Comparison of ENCODE assay signal across 35 mouse cellular contexts in genomic region chr2:154326852-154327251, GRCm38 (mm10). TPM values are rescaled to one million over a fixed set of nuclear protein-coding genes. Genes with fewer than 3 reads are reported as not detected.
DNase-seq lines count a peak whose midpoint lies in the region; ATAC-seq and TF ChIP-seq lines count a peak whose summit lies in the region.
"Had no signal": no experiment of that assay in that cellular context is flagged by ENCODE, and none has a peak within 500 bp of the region (broad histone marks: within the 10 kb centered on the region; RNA-seq: fewer than 3 reads in every experiment).

No protein-coding gene starts in this region.

- TF ChIP-seq POLR2A in cerebellum, adult 2 months (IDR thresholded peaks at IDR 0.05; ENCODE audit: borderline replicate concordance, insufficient read depth, low read length): no peak

- no peak overlapping the region for H3K4me2 ChIP-seq in heart, embryonic 11.5 days
- no peak overlapping the region for H3K4me2 ChIP-seq in heart, embryonic 12.5 days
- peak overlapping the region; percentile 35; the same call in 1 of the 2 replicates for H3K4me2 ChIP-seq in liver, embryonic 15.5 days
- no peak overlapping the region for H3K4me2 ChIP-seq in hindbrain, postnatal 0 days (ENCODE audit: low read depth, low read length)
- no peak overlapping the region for H3K4me2 ChIP-seq in midbrain, embryonic 13.5 days (replicated peaks)
- H3K4me2 ChIP-seq: embryonic facial prominence, embryonic 15.5 days; heart, embryonic 15.5 days; hindbrain, embryonic 13.5 days; limb, embryonic 12.5 days had no signal

- no peaks in the 10 kb centered on the region for H3K36me3 ChIP-seq in heart, embryonic 11.5 days (ENCODE audit: control insufficient read depth, insufficient read depth, low read length)
- no peaks in the 10 kb centered on the region for H3K36me3 ChIP-seq in heart, embryonic 12.5 days
- H3K36me3 ChIP-seq in liver, embryonic 15.5 days (replicated peaks): no peaks in the 10 kb centered on the region
- H3K36me3 ChIP-seq in hindbrain, postnatal 0 days (ENCODE audit: insufficient read depth, low read length): no peaks in the 10 kb centered on the region
- H3K36me3 ChIP-seq in midbrain, embryonic 13.5 days: no peaks in the 10 kb centered on the region
- H3K36me3 ChIP-seq: embryonic facial prominence, embryonic 15.5 days; forebrain, embryonic 10.5 days; heart, embryonic 15.5 days; hindbrain, embryonic 13.5 days; limb, embryonic 12.5 days had no signal

- 70% methylated on average over 3 of the region's 3 CpGs for WGBS in heart, embryonic 11.5 days (ENCODE audit: insufficient replicate concordance)
- WGBS in heart, embryonic 12.5 days: 79% methylated on average over 3 of the region's 3 CpGs
- WGBS in liver, embryonic 15.5 days (ENCODE audit: insufficient replicate concordance): 37% methylated on average over 3 of the region's 3 CpGs
- WGBS in cerebellum, adult 2 months: 83% methylated on average over 3 of the region's 3 CpGs
- 86% methylated on average over 3 of the region's 3 CpGs for WGBS in hindbrain, postnatal 0 days
- WGBS in midbrain, embryonic 13.5 days: 78% methylated on average over 3 of the region's 3 CpGs

- no peak overlapping the region for H3K27ac ChIP-seq in heart, embryonic 11.5 days (ENCODE audit: low read depth, low read length)
- H3K27ac ChIP-seq in heart, embryonic 12.5 days (ENCODE audit: poor library complexity, severe bottlenecking): no peak overlapping the region
- peak overlapping the region; percentile 35; the same call in 1 of the 2 replicates for H3K27ac ChIP-seq in liver, embryonic 15.5 days (replicated peaks)
- H3K27ac ChIP-seq in cerebellum, adult 2 months (ENCODE audit: insufficient read depth, low read length): no peak overlapping the region
- no peak overlapping the region for H3K27ac ChIP-seq in hindbrain, postnatal 0 days
- H3K27ac ChIP-seq in midbrain, embryonic 13.5 days: no peak overlapping the region
- H3K27ac ChIP-seq: embryonic facial prominence, embryonic 15.5 days; forebrain, embryonic 10.5 days; heart, adult 2 months; heart, embryonic 15.5 days; hindbrain, embryonic 13.5 days; limb, embryonic 12.5 days had no signal

- H3K9me3 ChIP-seq in heart, embryonic 11.5 days (replicated peaks; ENCODE audit: control insufficient read depth, low read length): no peaks in the 10 kb centered on the region
- H3K9me3 ChIP-seq in heart, embryonic 12.5 days (replicated peaks): 0 out of 2 replicates have a peak, but pooled peaks cover 4% of the 10 kb centered on the region
- H3K9me3 ChIP-seq in liver, embryonic 15.5 days (replicated peaks): no peaks in the 10 kb centered on the region
- H3K9me3 ChIP-seq in hindbrain, postnatal 0 days (ENCODE audit: low read length): no peaks in the 10 kb centered on the region
- no peaks in the 10 kb centered on the region for H3K9me3 ChIP-seq in midbrain, embryonic 13.5 days
- H3K9me3 ChIP-seq: embryonic facial prominence, embryonic 15.5 days; forebrain, embryonic 10.5 days; heart, embryonic 15.5 days; limb, embryonic 12.5 days had no signal

- no peaks in the 10 kb centered on the region for H3K27me3 ChIP-seq in heart, embryonic 11.5 days (ENCODE audit: control insufficient read depth, insufficient read depth, low read length)
- no peaks in the 10 kb centered on the region for H3K27me3 ChIP-seq in heart, embryonic 12.5 days (replicated peaks)
- H3K27me3 ChIP-seq in liver, embryonic 15.5 days: no peaks in the 10 kb centered on the region
- no peaks in the 10 kb centered on the region for H3K27me3 ChIP-seq in cerebellum, adult 2 months (ENCODE audit: control insufficient read depth, insufficient read depth, low read length)
- no peaks in the 10 kb centered on the region for H3K27me3 ChIP-seq in hindbrain, postnatal 0 days (ENCODE audit: insufficient read depth, low read length)
- H3K27me3 ChIP-seq in midbrain, embryonic 13.5 days: no peaks in the 10 kb centered on the region
- H3K27me3 ChIP-seq: embryonic facial prominence, embryonic 15.5 days; heart, embryonic 15.5 days; hindbrain, embryonic 13.5 days; limb, embryonic 12.5 days had no signal

- no peak for TF ChIP-seq CTCF in cerebellum, adult 2 months (IDR thresholded peaks at IDR 0.05; ENCODE audit: borderline replicate concordance, insufficient read depth, low read depth, low read length)
- TF ChIP-seq CTCF in hindbrain, postnatal 0 days (IDR thresholded peaks at IDR 0.05; ENCODE audit: low read depth): no peak

- no peak overlapping the region for H3K9ac ChIP-seq in heart, embryonic 11.5 days (ENCODE audit: low read depth, low read length)
- no peak overlapping the region for H3K9ac ChIP-seq in heart, embryonic 12.5 days
- no peak overlapping the region for H3K9ac ChIP-seq in liver, embryonic 15.5 days
- no peak overlapping the region for H3K9ac ChIP-seq in hindbrain, postnatal 0 days (replicated peaks; ENCODE audit: low read length)
- no peak overlapping the region for H3K9ac ChIP-seq in midbrain, embryonic 13.5 days (replicated peaks)
- H3K9ac ChIP-seq: embryonic facial prominence, embryonic 15.5 days; forebrain, postnatal 0 days; heart, embryonic 15.5 days; hindbrain, embryonic 13.5 days; limb, embryonic 12.5 days had no signal

- no peak overlapping the region for H3K4me3 ChIP-seq in heart, embryonic 11.5 days (ENCODE audit: low read depth, low read length)
- H3K4me3 ChIP-seq in heart, embryonic 12.5 days: no peak overlapping the region
- no peak overlapping the region for H3K4me3 ChIP-seq in liver, embryonic 15.5 days (replicated peaks)
- H3K4me3 ChIP-seq in cerebellum, adult 2 months (replicated peaks; ENCODE audit: insufficient read depth, low read depth, low read length): no peak overlapping the region
- H3K4me3 ChIP-seq in hindbrain, postnatal 0 days (ENCODE audit: low read length): no peak overlapping the region
- H3K4me3 ChIP-seq in midbrain, embryonic 13.5 days (replicated peaks): no peak overlapping the region
- H3K4me3 ChIP-seq: embryonic facial prominence, embryonic 15.5 days; forebrain, embryonic 10.5 days; heart, adult 2 months; heart, embryonic 15.5 days; hindbrain, embryonic 13.5 days; limb, embryonic 12.5 days had no signal

- no peaks in the 10 kb centered on the region for H3K4me1 ChIP-seq in heart, embryonic 11.5 days (ENCODE audit: control insufficient read depth, insufficient read depth, low read length)
- H3K4me1 ChIP-seq in heart, embryonic 12.5 days (replicated peaks): no peaks in the 10 kb centered on the region
- peaks cover 18% of the 10 kb centered on the region for H3K4me1 ChIP-seq in liver, embryonic 15.5 days (replicated peaks)
- no peaks in the 10 kb centered on the region for H3K4me1 ChIP-seq in cerebellum, adult 2 months (ENCODE audit: control insufficient read depth, insufficient read depth, low read length)
- no peaks in the 10 kb centered on the region for H3K4me1 ChIP-seq in hindbrain, postnatal 0 days (ENCODE audit: insufficient read depth, low read length)
- no peaks in the 10 kb centered on the region for H3K4me1 ChIP-seq in midbrain, embryonic 13.5 days (replicated peaks)
- H3K4me1 ChIP-seq: embryonic facial prominence, embryonic 15.5 days; forebrain, embryonic 10.5 days; heart, embryonic 15.5 days; hindbrain, embryonic 13.5 days; limb, embryonic 12.5 days had no signal

- ATAC-seq in heart, embryonic 11.5 days (replicated peaks; ENCODE audit: insufficient number of reproducible peaks, low FRiP score, low TSS enrichment): 0 out of 2 replicates have a peak, but pooled peaks have one; percentile 26
- ATAC-seq in heart, embryonic 12.5 days (ENCODE audit: insufficient number of reproducible peaks, low FRiP score): no peak
- ATAC-seq in erythroid progenitor cell, adult 5-6 weeks (replicated peaks; ENCODE audit: low FRiP score, poor library complexity, severe bottlenecking): peak; percentile 70
- peak; percentile 83 for ATAC-seq in liver, embryonic 15.5 days (ENCODE audit: insufficient read depth)
- ATAC-seq in hindbrain, postnatal 0 days: no peak
- ATAC-seq in midbrain, embryonic 13.5 days: no peak
- ATAC-seq: forebrain, postnatal 0 days; inflammation-experienced regulatory T-cells, adult 6 months had no signal

- no peak for DNase-seq in kidney, postnatal 14 days
- no peak for DNase-seq in cerebellum, adult 2 months
- DNase-seq in hindbrain, postnatal 0 days (ENCODE audit: low spot score): no peak
- DNase-seq: adrenal gland, postnatal 25 days; cerebellum, adult 9-10 months; forebrain, postnatal 0 days; gastrocnemius, postnatal 25 days; heart, adult 2 months; heart, postnatal 36 days; kidney, adult 18-20 months; layer of hippocampus, postnatal 36 days; lung, adult 2 months; lung, postnatal 14 days; midbrain, embryonic 14.5 days; retina, postnatal 1 day; right cerebral cortex, postnatal 25 days; thymus, postnatal 36 days had no signal

RNA-seq across cellular contexts. Expression of gene Bpifb9b, which starts 19.8 kb away (rescaled TPM):
- polyA plus RNA-seq in heart, embryonic 11.5 days (2014; fragmentation: Nextera tagmentation; extraction: Ambion mirVana): not detected in 2 replicates
- polyA plus RNA-seq in heart, embryonic 12.5 days (2016; fragmentation: Nextera tagmentation; extraction: Ambion mirVana): not detected in 2 replicates
- total RNA-seq in erythroid progenitor cell, adult 5-6 weeks (2015; ENCODE audit: low replicate concordance): not detected in 2 replicates
- not detected in 2 replicates for total RNA-seq in erythroid progenitor cell, adult 5-6 weeks (2017; ENCODE audit: low replicate concordance)
- not detected in 2 replicates for polyA plus RNA-seq in liver, embryonic 15.5 days (2015; fragmentation: Nextera tagmentation; extraction: Ambion mirVana)
- not detected in 2 replicates for polyA plus RNA-seq in cerebellum, adult 2 months (2012; rRNA removed)
- 0.11 and 0.68 TPM in 2 replicates for total RNA-seq in hindbrain, postnatal 0 days (2014; rRNA removed)
- polyA plus RNA-seq in hindbrain, postnatal 0 days (2015; fragmentation: Nextera tagmentation; extraction: Ambion mirVana): 0.16 and 0.29 TPM in 2 replicates
- polyA plus RNA-seq in midbrain, embryonic 13.5 days (2015; fragmentation: Nextera tagmentation; extraction: Ambion mirVana): not detected in 2 replicates
- total RNA-seq: adrenal gland, postnatal 25 days; forebrain, postnatal 0 days; gastrocnemius, postnatal 25 days; heart, adult 2 months; heart, postnatal 36 days; layer of hippocampus, postnatal 36 days; left cerebral cortex, postnatal 10 days; megakaryocyte, adult 5-6 weeks had no signal
- polyA plus RNA-seq: forebrain, embryonic 10.5 days; forebrain, postnatal 0 days; heart, adult 2 months; heart, embryonic 15.5 days; hindbrain, embryonic 13.5 days; inflammation-experienced regulatory T-cells, adult 6 months; kidney, embryonic 16.5 days; large intestine, adult 2 months; limb, embryonic 12.5 days; lung, adult 2 months; midbrain, embryonic 14.5 days; neural tube, embryonic 11.5 days; spleen, adult 2 months; stomach, embryonic 14.5 days had no signal

RNA-seq across cellular contexts. Expression of gene Cdk5rap1, which starts 46.0 kb away (rescaled TPM):
- polyA plus RNA-seq in heart, embryonic 11.5 days (2014; fragmentation: Nextera tagmentation; extraction: Ambion mirVana): 14.1 and 18.3 TPM in 2 replicates
- polyA plus RNA-seq in heart, embryonic 12.5 days (2016; fragmentation: Nextera tagmentation; extraction: Ambion mirVana): 13.6 and 15.4 TPM in 2 replicates
- 10.1 and 12.3 TPM in 2 replicates for total RNA-seq in erythroid progenitor cell, adult 5-6 weeks (2015; ENCODE audit: low replicate concordance)
- total RNA-seq in erythroid progenitor cell, adult 5-6 weeks (2017; ENCODE audit: low replicate concordance): 8.2 and 28.1 TPM in 2 replicates
- polyA plus RNA-seq in liver, embryonic 15.5 days (2015; fragmentation: Nextera tagmentation; extraction: Ambion mirVana): 12.6 and 12.8 TPM in 2 replicates
- polyA plus RNA-seq in cerebellum, adult 2 months (2012; rRNA removed): 19.2 and 21.7 TPM in 2 replicates
- total RNA-seq in hindbrain, postnatal 0 days (2014; rRNA removed): 9.6 and 13.2 TPM in 2 replicates
- polyA plus RNA-seq in hindbrain, postnatal 0 days (2015; fragmentation: Nextera tagmentation; extraction: Ambion mirVana): 5.0 and 6.6 TPM in 2 replicates
- 15.2 and 15.4 TPM in 2 replicates for polyA plus RNA-seq in midbrain, embryonic 13.5 days (2015; fragmentation: Nextera tagmentation; extraction: Ambion mirVana)

Comparison
In these comparisons a context has a peak if more than half of its experiments do, and no peak if none do; other contexts are left out.
1. ATAC-seq: peak in heart, embryonic 11.5 days (single experiment), erythroid progenitor cell, adult 5-6 weeks (single experiment) and liver, embryonic 15.5 days (single experiment); none in heart, embryonic 12.5 days (single experiment), hindbrain, postnatal 0 days (single experiment) and midbrain, embryonic 13.5 days (single experiment).